Comparison of ENCODE assay signal across 8 mouse cellular contexts in the genomic region with DNA sequence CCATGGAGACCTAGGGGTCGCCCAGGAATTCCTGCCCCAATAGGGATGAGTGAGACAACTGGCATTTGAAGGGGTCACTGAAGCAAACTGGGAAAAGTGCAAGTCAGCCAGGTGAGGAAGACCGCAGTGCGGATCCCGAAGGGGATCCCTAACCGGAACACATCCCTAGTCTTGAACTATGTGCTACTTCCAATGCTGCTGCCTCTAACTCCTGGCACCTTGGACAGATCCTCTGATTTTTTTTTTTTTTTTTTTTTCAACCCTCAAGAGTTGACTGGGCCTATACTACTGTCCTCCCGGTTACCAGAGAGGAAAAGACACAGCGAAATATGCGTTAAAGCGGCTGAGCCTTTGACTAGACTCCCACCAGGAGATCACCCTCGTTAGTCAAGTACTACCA. TPM values are rescaled to one million over a fixed set of nuclear protein-coding genes. Genes with fewer than 3 reads are reported as not detected.
A peak's percentile ranks its signal among the peaks of the same experiment; 100 is the strongest.
DNase-seq lines count a peak whose midpoint lies in the region; ATAC-seq and TF ChIP-seq lines count a peak whose summit lies in the region.

No protein-coding gene starts in this region.

- peaks cover 69% of the 10 kb centered on the region for H3K4me1 ChIP-seq in cerebellum, adult 2 months (ENCODE audit: control insufficient read depth, insufficient read depth, low read length)
- H3K4me1 ChIP-seq in neural tube, embryonic 11.5 days (ENCODE audit: control insufficient read depth, insufficient read depth, low read length), result peaks cover 48% of the 10 kb centered on the region
- peaks cover 35% of the 10 kb centered on the region for H3K4me1 ChIP-seq in liver, embryonic 12.5 days

- peak overlapping the region; percentile 38 for H3K4me3 ChIP-seq in cerebellum, adult 2 months (replicated peaks; ENCODE audit: insufficient read depth, low read depth, low read length)
- no peak overlapping the region for H3K4me3 ChIP-seq in neural tube, embryonic 11.5 days (ENCODE audit: low read depth, low read length)
- peak overlapping the region; percentile 49 for H3K4me3 ChIP-seq in liver, embryonic 12.5 days

- TF ChIP-seq CTCF in cerebellum, adult 2 months (IDR thresholded peaks at IDR 0.05; ENCODE audit: borderline replicate concordance, insufficient read depth, low read depth, low read length), result no peak

- no peak for ATAC-seq in neural tube, embryonic 11.5 days (ENCODE audit: insufficient read depth, low FRiP score, low TSS enrichment)
- no peak for ATAC-seq in liver, embryonic 12.5 days

- peaks cover 12% of the 10 kb centered on the region for H3K36me3 ChIP-seq in neural tube, embryonic 11.5 days (ENCODE audit: control insufficient read depth, insufficient read depth, low read length)
- H3K36me3 ChIP-seq in liver, embryonic 12.5 days, result no peaks in the 10 kb centered on the region

- H3K9me3 ChIP-seq in neural tube, embryonic 11.5 days (ENCODE audit: control insufficient read depth, low read length), result no peaks in the 10 kb centered on the region
- no peaks in the 10 kb centered on the region for H3K9me3 ChIP-seq in liver, embryonic 12.5 days (replicated peaks)

- peak overlapping the region; percentile 89 for H3K4me2 ChIP-seq in neural tube, embryonic 11.5 days (ENCODE audit: low read depth)
- H3K4me2 ChIP-seq in liver, embryonic 12.5 days, result peak overlapping the region; percentile 60

- 26% methylated on average over 10 of the region's 10 CpGs for WGBS in cerebellum, adult 2 months
- 5% methylated on average over 10 of the region's 10 CpGs for WGBS in neural tube, embryonic 11.5 days
- 13% methylated on average over 10 of the region's 10 CpGs for WGBS in liver, embryonic 12.5 days (ENCODE audit: insufficient replicate concordance)

- peak overlapping the region; percentile 22 for H3K27ac ChIP-seq in cerebellum, adult 2 months (ENCODE audit: insufficient read depth, low read length)
- peak overlapping the region; percentile 67; the same call in 1 of the 2 replicates for H3K27ac ChIP-seq in neural tube, embryonic 11.5 days (ENCODE audit: low read depth, low read length)
- no peak overlapping the region for H3K27ac ChIP-seq in liver, embryonic 12.5 days

- no peak for DNase-seq in cerebellum, adult 2 months
- DNase-seq in cerebellum, postnatal 25 days, result no peak
- DNase-seq in neural tube, embryonic 11.5 days (ENCODE audit: low spot score), result no peak
- DNase-seq in neural tube, embryonic 10.5 days (ENCODE audit: extremely low spot score, low spot score), result no peak
- DNase-seq in B cell, adult 2 months, result no peak
- DNase-seq in layer of hippocampus, adult 9-11 months, result no peak
- DNase-seq in right cerebral cortex, postnatal 36 days (ENCODE audit: low spot score in 2 of 2), result no peak

- no peak for TF ChIP-seq POLR2A in cerebellum, adult 2 months (IDR thresholded peaks at IDR 0.05; ENCODE audit: borderline replicate concordance, insufficient read depth, low read length)

- H3K27me3 ChIP-seq in cerebellum, adult 2 months (ENCODE audit: control insufficient read depth, insufficient read depth, low read length), result no peaks in the 10 kb centered on the region
- H3K27me3 ChIP-seq in neural tube, embryonic 11.5 days (ENCODE audit: control insufficient read depth, insufficient read depth, low read length), result no peaks in the 10 kb centered on the region
- peaks cover 94% of the 10 kb centered on the region for H3K27me3 ChIP-seq in liver, embryonic 12.5 days (replicated peaks)

- no peak overlapping the region for H3K9ac ChIP-seq in neural tube, embryonic 11.5 days (ENCODE audit: low read length)
- no peak overlapping the region for H3K9ac ChIP-seq in liver, embryonic 12.5 days

RNA-seq across cellular contexts. Expression of a gene that starts 7.3 kb away (rescaled TPM):
- polyA plus RNA-seq in cerebellum, adult 2 months (2012; rRNA removed), result 6.4 and 6.9 TPM in 2 replicates
- 1.0 and 3.1 TPM in 2 replicates for polyA plus RNA-seq in neural tube, embryonic 11.5 days (2014; fragmentation: Nextera tagmentation; extraction: Ambion mirVana)
- 1.1 and 1.4 TPM in 2 replicates for polyA plus RNA-seq in liver, embryonic 12.5 days (2016; fragmentation: Nextera tagmentation; extraction: Ambion mirVana)

RNA-seq across cellular contexts. Expression of a gene that starts 11.4 kb away (rescaled TPM):
- 349 TPM in 2 replicates for polyA plus RNA-seq in cerebellum, adult 2 months (2012; rRNA removed)
- polyA plus RNA-seq in neural tube, embryonic 11.5 days (2014; fragmentation: Nextera tagmentation; extraction: Ambion mirVana), result 39.1 and 44.2 TPM in 2 replicates
- 4.6 and 4.7 TPM in 2 replicates for polyA plus RNA-seq in liver, embryonic 12.5 days (2016; fragmentation: Nextera tagmentation; extraction: Ambion mirVana)

RNA-seq across cellular contexts. Expression of a gene that starts 15.0 kb away (rescaled TPM):
- polyA plus RNA-seq in cerebellum, adult 2 months (2012; rRNA removed), result 0.62 and 1.4 TPM in 2 replicates
- 3.0 and 4.9 TPM in 2 replicates for polyA plus RNA-seq in neural tube, embryonic 11.5 days (2014; fragmentation: Nextera tagmentation; extraction: Ambion mirVana)
- polyA plus RNA-seq in liver, embryonic 12.5 days (2016; fragmentation: Nextera tagmentation; extraction: Ambion mirVana), result 1.8 and 2.0 TPM in 2 replicates

RNA-seq across cellular contexts. Expression of a gene that starts 15.2 kb away (rescaled TPM):
- polyA plus RNA-seq in cerebellum, adult 2 months (2012; rRNA removed), result 60.7 and 63.5 TPM in 2 replicates
- 21.5 and 22.4 TPM in 2 replicates for polyA plus RNA-seq in neural tube, embryonic 11.5 days (2014; fragmentation: Nextera tagmentation; extraction: Ambion mirVana)
- 20.1 and 21.2 TPM in 2 replicates for polyA plus RNA-seq in liver, embryonic 12.5 days (2016; fragmentation: Nextera tagmentation; extraction: Ambion mirVana)

RNA-seq across cellular contexts. Expression of a gene that starts 44.2 kb away (rescaled TPM):
- polyA plus RNA-seq in cerebellum, adult 2 months (2012; rRNA removed), result 79.4 and 81.8 TPM in 2 replicates
- 21.4 and 22.3 TPM in 2 replicates for polyA plus RNA-seq in neural tube, embryonic 11.5 days (2014; fragmentation: Nextera tagmentation; extraction: Ambion mirVana)
- 14.1 and 14.5 TPM in 2 replicates for polyA plus RNA-seq in liver, embryonic 12.5 days (2016; fragmentation: Nextera tagmentation; extraction: Ambion mirVana)
